Mouse (Mus musculus): ENCODE data around the gene Mcm10. TPM values are rescaled to one million over a fixed set of nuclear protein-coding genes. Genes with fewer than 3 reads are reported as not detected.
A peak's percentile ranks its signal among the peaks of the same experiment; 100 is the strongest.

Mcm10 gene
- polyA plus RNA-seq, 1 experiment, result 91.6 TPM

DNA sequence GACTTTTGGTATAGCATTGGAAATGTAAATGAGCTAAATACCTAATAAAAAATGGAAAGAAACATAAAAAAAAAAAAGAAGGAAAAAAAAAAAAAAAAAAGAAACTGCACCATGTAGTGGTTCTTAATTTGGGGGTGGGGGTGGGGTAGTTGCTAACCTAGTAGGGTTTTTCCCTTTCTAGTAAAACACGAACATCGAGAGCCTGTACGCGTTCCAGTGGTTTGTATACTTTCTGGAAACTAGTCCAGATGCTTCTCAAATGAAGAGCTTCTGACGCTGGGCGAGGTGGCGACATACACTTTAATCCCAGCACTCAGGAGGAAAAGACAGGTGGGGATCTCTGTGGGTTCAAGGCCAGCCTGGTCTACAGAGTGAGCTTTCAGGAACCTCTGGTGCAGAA, 4.3 kb upstream of the Mcm10 start:
- no peak for TF ChIP-seq CTCF (IDR thresholded peaks at IDR 0.05; ENCODE audit: low read depth, low read length)
- TF ChIP-seq EP300 (IDR thresholded peaks at IDR 0.05; ENCODE audit: insufficient read depth, low read depth, low read length), result no peak
- no peak for TF ChIP-seq POLR2A (IDR thresholded peaks at IDR 0.05; ENCODE audit: insufficient read depth, low read length)
- no peak overlapping the region for H3K27ac ChIP-seq (ENCODE audit: insufficient read depth, low read length)
- H3K9ac ChIP-seq (ENCODE audit: low read depth, poor library complexity, severe bottlenecking), result no peak overlapping the region
- no peaks in the 10 kb centered on the region for H3K4me1 ChIP-seq (ENCODE audit: control insufficient read depth, insufficient read depth, low read length)
- no peaks in the 10 kb centered on the region for H3K9me3 ChIP-seq (replicated peaks; ENCODE audit: control insufficient read depth, insufficient read depth, low read length, poor library complexity, severe bottlenecking)
- no peaks in the 10 kb centered on the region for H3K36me3 ChIP-seq (ENCODE audit: control insufficient read depth, insufficient read depth, low read length, poor library complexity, severe bottlenecking)
- H3K4me3 ChIP-seq (ENCODE audit: low read depth, low read length), result no peak overlapping the region
- H3K27me3 ChIP-seq (ENCODE audit: control insufficient read depth, insufficient read depth, low read length, poor library complexity, severe bottlenecking), result no peaks in the 10 kb centered on the region

DNA sequence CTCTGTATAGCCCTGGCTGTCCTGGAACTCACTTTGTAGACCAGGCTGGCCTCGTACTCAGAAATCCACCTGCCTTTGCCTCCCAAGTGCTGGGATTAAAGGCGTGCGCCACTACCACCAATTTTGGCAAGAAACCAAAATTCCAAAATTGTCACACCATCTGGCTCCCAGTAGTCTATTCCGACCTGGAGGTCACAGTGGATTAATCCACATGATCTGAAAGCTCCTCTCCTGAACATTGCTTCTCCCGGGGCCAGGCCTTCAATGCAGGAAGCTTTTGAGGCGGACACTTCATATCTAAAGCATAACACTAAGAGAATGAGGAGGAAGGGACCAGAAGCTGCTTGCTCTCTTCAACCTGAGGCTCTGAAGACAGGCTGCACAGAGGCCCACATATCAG, 2.9 kb upstream of the Mcm10 start:
- no peaks in the 10 kb centered on the region for H3K4me1 ChIP-seq (ENCODE audit: control insufficient read depth, insufficient read depth, low read length)
- H3K4me3 ChIP-seq (ENCODE audit: low read depth, low read length), result no peak overlapping the region
- TF ChIP-seq CTCF (IDR thresholded peaks at IDR 0.05; ENCODE audit: low read depth, low read length) (no peak), EP300 (IDR thresholded peaks at IDR 0.05; ENCODE audit: insufficient read depth, low read depth, low read length) (no peak), POLR2A (IDR thresholded peaks at IDR 0.05; ENCODE audit: insufficient read depth, low read length) (no peak)
- H3K27ac ChIP-seq (ENCODE audit: insufficient read depth, low read length), result no peak overlapping the region
- peaks cover under 1% of the 10 kb centered on the region for H3K36me3 ChIP-seq (ENCODE audit: control insufficient read depth, insufficient read depth, low read length, poor library complexity, severe bottlenecking)
- no peaks in the 10 kb centered on the region for H3K9me3 ChIP-seq (replicated peaks; ENCODE audit: control insufficient read depth, insufficient read depth, low read length, poor library complexity, severe bottlenecking)
- no peaks in the 10 kb centered on the region for H3K27me3 ChIP-seq (ENCODE audit: control insufficient read depth, insufficient read depth, low read length, poor library complexity, severe bottlenecking)
- H3K9ac ChIP-seq (ENCODE audit: low read depth, poor library complexity, severe bottlenecking), result no peak overlapping the region

DNA sequence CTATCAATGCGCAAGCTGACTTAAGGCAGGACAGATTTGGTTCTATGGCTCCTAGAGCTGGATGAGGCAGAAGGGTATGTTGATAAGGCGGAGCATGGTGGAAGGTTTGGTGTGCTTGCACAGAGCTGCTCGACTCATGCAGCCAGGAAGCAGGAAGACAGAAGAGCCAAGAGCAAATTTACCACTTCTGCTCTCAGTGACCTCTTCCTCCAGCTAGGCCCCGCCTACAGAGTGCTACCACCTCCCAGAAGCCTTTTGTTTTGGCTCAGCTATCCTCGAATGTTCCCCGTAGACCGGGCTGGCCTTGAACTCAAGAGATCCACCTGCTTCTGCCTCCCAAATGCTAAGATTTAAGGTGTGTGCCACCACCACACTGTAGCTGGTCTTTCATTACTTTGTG, 2.0 kb upstream of the Mcm10 start:
- no peak for TF ChIP-seq EP300 (IDR thresholded peaks at IDR 0.05; ENCODE audit: insufficient read depth, low read depth, low read length)
- TF ChIP-seq POLR2A (IDR thresholded peaks at IDR 0.05; ENCODE audit: insufficient read depth, low read length), result no peak
- TF ChIP-seq CTCF (IDR thresholded peaks at IDR 0.05; ENCODE audit: low read depth, low read length), result no peak

GRCm38 (mm10) chr2:5011898-5012490, 597 bp downstream of the Mcm10 start:
- Histone ChIP-seq H3K4me3 (ENCODE audit: low read depth, low read length) (peak overlapping the region; percentile 81), H3K27me3 (ENCODE audit: control insufficient read depth, insufficient read depth, low read length, poor library complexity, severe bottlenecking) (no peaks in the 10 kb centered on the region), H3K36me3 (ENCODE audit: control insufficient read depth, insufficient read depth, low read length, poor library complexity, severe bottlenecking) (peaks cover 24% of the 10 kb centered on the region), H3K27ac (ENCODE audit: insufficient read depth, low read length) (no peak overlapping the region; the same call in 1 of the 2 replicates), H3K9ac (ENCODE audit: low read depth, poor library complexity, severe bottlenecking) (peak overlapping the region; percentile 89), H3K9me3 (replicated peaks; ENCODE audit: control insufficient read depth, insufficient read depth, low read length, poor library complexity, severe bottlenecking) (no peaks in the 10 kb centered on the region), H3K4me1 (ENCODE audit: control insufficient read depth, insufficient read depth, low read length) (no peaks in the 10 kb centered on the region)
- TF ChIP-seq EP300 (IDR thresholded peaks at IDR 0.05; ENCODE audit: insufficient read depth, low read depth, low read length), result no peak
- no peak for TF ChIP-seq CTCF (IDR thresholded peaks at IDR 0.05; ENCODE audit: low read depth, low read length)
- no peak for TF ChIP-seq POLR2A (IDR thresholded peaks at IDR 0.05; ENCODE audit: insufficient read depth, low read length)

More for the DNA sequence above, 2.0 kb upstream of the Mcm10 start:
- Histone ChIP-seq H3K36me3 (ENCODE audit: control insufficient read depth, insufficient read depth, low read length, poor library complexity, severe bottlenecking) (peaks cover 3% of the 10 kb centered on the region), H3K4me1 (ENCODE audit: control insufficient read depth, insufficient read depth, low read length) (no peaks in the 10 kb centered on the region), H3K27me3 (ENCODE audit: control insufficient read depth, insufficient read depth, low read length, poor library complexity, severe bottlenecking) (no peaks in the 10 kb centered on the region), H3K4me3 (ENCODE audit: low read depth, low read length) (no peak overlapping the region), H3K9ac (ENCODE audit: low read depth, poor library complexity, severe bottlenecking) (no peak overlapping the region), H3K27ac (ENCODE audit: insufficient read depth, low read length) (peak overlapping the region; percentile 53), H3K9me3 (replicated peaks; ENCODE audit: control insufficient read depth, insufficient read depth, low read length, poor library complexity, severe bottlenecking) (no peaks in the 10 kb centered on the region)

DNA sequence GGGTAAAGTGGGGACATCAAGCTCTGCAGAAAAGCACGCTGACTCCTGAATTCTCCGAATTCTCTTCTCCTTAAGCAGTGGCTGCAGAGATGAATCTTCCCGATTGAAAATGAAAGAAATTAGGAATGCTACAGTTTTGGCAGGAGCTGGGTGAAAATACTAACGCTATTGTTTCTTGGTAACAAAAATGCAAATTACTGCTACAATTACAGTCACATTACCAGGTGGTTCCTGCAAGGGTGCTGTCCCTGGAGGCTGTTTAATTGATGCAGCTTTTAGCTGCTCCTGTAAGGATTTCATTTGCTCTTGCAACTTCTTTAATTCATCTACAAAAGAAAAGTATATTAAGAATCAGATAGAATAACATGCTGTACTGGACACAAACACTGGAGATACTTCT, 5.5 kb downstream of the Mcm10 start:
- Histone ChIP-seq H3K4me1 (ENCODE audit: control insufficient read depth, insufficient read depth, low read length) (no peaks in the 10 kb centered on the region), H3K9me3 (replicated peaks; ENCODE audit: control insufficient read depth, insufficient read depth, low read length, poor library complexity, severe bottlenecking) (no peaks in the 10 kb centered on the region), H3K27ac (ENCODE audit: insufficient read depth, low read length) (no peak overlapping the region), H3K27me3 (ENCODE audit: control insufficient read depth, insufficient read depth, low read length, poor library complexity, severe bottlenecking) (no peaks in the 10 kb centered on the region), H3K4me3 (ENCODE audit: low read depth, low read length) (no peak overlapping the region), H3K9ac (ENCODE audit: low read depth, poor library complexity, severe bottlenecking) (no peak overlapping the region), H3K36me3 (ENCODE audit: control insufficient read depth, insufficient read depth, low read length, poor library complexity, severe bottlenecking) (peaks cover 58% of the 10 kb centered on the region)
- TF ChIP-seq EP300 (IDR thresholded peaks at IDR 0.05; ENCODE audit: insufficient read depth, low read depth, low read length) (no peak), CTCF (IDR thresholded peaks at IDR 0.05; ENCODE audit: low read depth, low read length) (no peak), POLR2A (IDR thresholded peaks at IDR 0.05; ENCODE audit: insufficient read depth, low read length) (no peak)

DNA sequence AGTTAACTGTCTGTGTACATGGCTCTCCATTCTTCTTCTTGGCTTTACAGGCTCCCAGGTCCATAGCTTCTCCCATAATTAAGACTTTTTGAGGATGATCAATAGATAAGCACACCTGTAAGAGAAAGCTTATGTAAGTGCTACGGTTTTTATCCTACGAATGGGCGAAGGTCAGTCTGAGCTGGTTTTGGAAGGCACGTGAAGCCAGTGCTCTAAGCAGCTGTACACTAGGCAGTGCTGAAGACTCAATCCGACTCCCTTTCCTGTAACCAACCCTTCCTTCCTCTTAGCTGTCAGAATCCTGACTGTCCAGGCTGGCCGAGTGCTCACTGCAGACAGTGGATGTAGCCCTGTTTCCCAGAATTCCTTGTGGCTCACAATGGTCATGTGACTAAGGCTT, 11.3 kb downstream of the Mcm10 start:
- no peaks in the 10 kb centered on the region for H3K4me1 ChIP-seq (ENCODE audit: control insufficient read depth, insufficient read depth, low read length)
- no peaks in the 10 kb centered on the region for H3K27me3 ChIP-seq (ENCODE audit: control insufficient read depth, insufficient read depth, low read length, poor library complexity, severe bottlenecking)
- TF ChIP-seq CTCF (IDR thresholded peaks at IDR 0.05; ENCODE audit: low read depth, low read length), result no peak
- no peak for TF ChIP-seq EP300 (IDR thresholded peaks at IDR 0.05; ENCODE audit: insufficient read depth, low read depth, low read length)
- no peak for TF ChIP-seq POLR2A (IDR thresholded peaks at IDR 0.05; ENCODE audit: insufficient read depth, low read length)
- no peaks in the 10 kb centered on the region for H3K9me3 ChIP-seq (replicated peaks; ENCODE audit: control insufficient read depth, insufficient read depth, low read length, poor library complexity, severe bottlenecking)
- H3K27ac ChIP-seq (ENCODE audit: insufficient read depth, low read length), result no peak overlapping the region
- no peak overlapping the region for H3K4me3 ChIP-seq (ENCODE audit: low read depth, low read length)
- peaks cover 74% of the 10 kb centered on the region for H3K36me3 ChIP-seq (ENCODE audit: control insufficient read depth, insufficient read depth, low read length, poor library complexity, severe bottlenecking)
- H3K9ac ChIP-seq (ENCODE audit: low read depth, poor library complexity, severe bottlenecking), result no peak overlapping the region

Measured in ES-Bruce4 (cell line).